Mouse (Mus musculus) E14TG2a.4 (cell line): ENCODE results near the gene Suco.

Experiments
- CTCF ChIP-seq: conservative IDR thresholded peaks from 2 replicates; pipeline ENCODE4 v1.5.1; 2014; ENCODE audit warnings: low read length
- NANOG ChIP-seq: IDR thresholded peaks from 2 replicates; pipeline ENCODE4 v1.6.1; 2014; ENCODE audit warnings: borderline replicate concordance, low read length, mixed read lengths
- POU5F1 ChIP-seq: IDR thresholded peaks from 2 replicates; pipeline ENCODE4 v1.6.1; 2014; ENCODE audit warnings: low read length, borderline replicate concordance

GRCm38 (mm10) chr1:161767101-161767524 is 109.4 kb downstream of the Suco start:
- TF ChIP-seq CTCF (no peak), POU5F1 (no peak), NANOG (no peak)
